Mouse (Mus musculus): ENCODE results near the gene Prl. TPM values are rescaled to one million over a fixed set of nuclear protein-coding genes. Genes with fewer than 3 reads are reported as not detected.
A peak's percentile ranks its signal among the peaks of the same experiment; 100 is the strongest.

The Prl gene
- polyA plus RNA-seq, 1 experiment, result not detected

DNA sequence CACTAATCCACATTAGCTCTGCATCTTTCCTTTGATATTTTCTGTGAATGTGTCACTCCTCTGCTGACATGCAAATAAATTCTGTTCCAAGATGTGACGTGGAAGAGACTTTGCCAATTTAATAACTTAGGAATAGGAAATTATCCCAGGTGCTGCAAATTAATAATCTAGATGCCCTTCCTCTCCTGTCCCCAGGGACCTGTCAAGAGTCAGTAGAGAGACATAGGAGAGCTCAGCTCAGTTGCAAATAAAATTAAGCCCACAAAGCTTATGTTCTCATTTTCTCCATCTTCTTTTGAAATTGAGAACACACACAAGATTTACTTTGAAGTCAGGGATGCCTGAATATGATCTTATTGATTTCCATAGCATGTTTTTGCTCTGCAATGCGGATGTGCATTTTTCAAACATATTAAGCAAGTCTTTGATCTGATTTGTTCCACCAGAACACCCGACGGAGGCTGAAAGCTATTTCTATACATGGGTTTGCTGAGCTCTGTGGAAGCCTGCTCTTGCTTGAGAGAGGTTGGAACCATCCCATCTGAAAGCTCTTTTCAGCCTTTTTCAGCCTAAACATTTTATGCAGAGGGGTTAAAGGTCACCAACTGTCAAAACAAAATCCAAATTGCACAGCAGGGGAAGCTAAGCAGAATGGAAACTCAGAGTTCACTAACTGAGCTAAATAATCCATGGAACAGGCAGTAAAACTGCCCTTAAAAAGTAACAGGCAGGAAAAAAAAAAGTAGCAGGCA, 26.1 kb upstream of the Prl start:
- H3K4me2 ChIP-seq (ENCODE audit: low read depth), result no peak overlapping the region
- H3K4me3 ChIP-seq, result no peak overlapping the region
- H3K36me3 ChIP-seq (ENCODE audit: control insufficient read depth, insufficient read depth), result no peaks in the 10 kb centered on the region
- H3ac ChIP-seq (ENCODE audit: control insufficient read depth, insufficient read length), result no peak overlapping the region
- TF ChIP-seq POLR2AphosphoS2 (IDR thresholded peaks at IDR 0.05; ENCODE audit: insufficient read length, low read depth) (no peak), SRF (IDR thresholded peaks at IDR 0.05; ENCODE audit: control insufficient read depth, insufficient read length, low read depth) (no peak), POLR2A (IDR thresholded peaks at IDR 0.05; ENCODE audit: insufficient read length, low read depth) (no peak), CEBPB (IDR thresholded peaks at IDR 0.05; ENCODE audit: insufficient read depth, poor library complexity, severe bottlenecking) (no peak), MAX (IDR thresholded peaks at IDR 0.05; ENCODE audit: low read depth) (no peak), TCF3 (IDR thresholded peaks at IDR 0.05; ENCODE audit: insufficient read length, low read depth) (no peak), USF1 (IDR thresholded peaks at IDR 0.05; ENCODE audit: low read depth) (no peak), E2F4 (IDR thresholded peaks at IDR 0.05; ENCODE audit: insufficient read depth) (no peak), MYOD1 (IDR thresholded peaks at IDR 0.05; ENCODE audit: control insufficient read depth in 1 of 3, insufficient read length in 2 of 3, low read depth in 2 of 3) (no peak), REST (IDR thresholded peaks at IDR 0.05; ENCODE audit: insufficient read depth, insufficient read length) (no peak)
- H3K27me3 ChIP-seq (ENCODE audit: control insufficient read depth, insufficient read depth, insufficient read length), result no peaks in the 10 kb centered on the region
- no peaks in the 10 kb centered on the region for H3K79me2 ChIP-seq (ENCODE audit: control insufficient read depth, insufficient read depth)

DNA sequence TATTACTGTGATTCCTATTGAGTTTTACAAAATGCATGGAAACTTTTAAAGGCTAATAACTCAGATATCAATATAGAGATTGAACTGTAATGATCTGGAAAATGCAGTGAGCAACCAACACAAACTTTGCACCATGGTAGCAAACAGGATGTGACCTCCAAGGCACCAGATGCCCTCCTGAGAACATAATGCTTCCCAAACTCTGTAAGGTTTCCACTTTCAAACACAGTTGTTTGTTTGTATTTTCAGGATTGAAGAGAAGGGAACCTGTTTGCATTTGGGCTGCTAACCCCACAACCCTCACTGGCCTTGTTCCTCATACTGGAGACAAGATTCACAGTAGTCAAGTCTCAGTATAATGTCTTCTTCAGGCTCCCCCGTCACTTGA, 25.5 kb upstream of the Prl start:
- no peak overlapping the region for H3K4me2 ChIP-seq (ENCODE audit: low read depth)
- no peaks in the 10 kb centered on the region for H3K27me3 ChIP-seq (ENCODE audit: control insufficient read depth, insufficient read depth, insufficient read length)
- no peaks in the 10 kb centered on the region for H3K36me3 ChIP-seq (ENCODE audit: control insufficient read depth, insufficient read depth)
- H3ac ChIP-seq (ENCODE audit: control insufficient read depth, insufficient read length), result no peak overlapping the region
- no peak for TF ChIP-seq MAX (IDR thresholded peaks at IDR 0.05; ENCODE audit: low read depth)
- no peak for TF ChIP-seq E2F4 (IDR thresholded peaks at IDR 0.05; ENCODE audit: insufficient read depth)
- no peak for TF ChIP-seq CEBPB (IDR thresholded peaks at IDR 0.05; ENCODE audit: insufficient read depth, poor library complexity, severe bottlenecking)
- no peak for TF ChIP-seq POLR2AphosphoS2 (IDR thresholded peaks at IDR 0.05; ENCODE audit: insufficient read length, low read depth)
- TF ChIP-seq SRF (IDR thresholded peaks at IDR 0.05; ENCODE audit: control insufficient read depth, insufficient read length, low read depth), result no peak
- TF ChIP-seq TCF12 (IDR thresholded peaks at IDR 0.05; ENCODE audit: insufficient read depth, poor library complexity, severe bottlenecking), result no peak
- no peaks in the 10 kb centered on the region for H3K79me2 ChIP-seq (ENCODE audit: control insufficient read depth, insufficient read depth)
- H3K4me3 ChIP-seq, result no peak overlapping the region

DNA sequence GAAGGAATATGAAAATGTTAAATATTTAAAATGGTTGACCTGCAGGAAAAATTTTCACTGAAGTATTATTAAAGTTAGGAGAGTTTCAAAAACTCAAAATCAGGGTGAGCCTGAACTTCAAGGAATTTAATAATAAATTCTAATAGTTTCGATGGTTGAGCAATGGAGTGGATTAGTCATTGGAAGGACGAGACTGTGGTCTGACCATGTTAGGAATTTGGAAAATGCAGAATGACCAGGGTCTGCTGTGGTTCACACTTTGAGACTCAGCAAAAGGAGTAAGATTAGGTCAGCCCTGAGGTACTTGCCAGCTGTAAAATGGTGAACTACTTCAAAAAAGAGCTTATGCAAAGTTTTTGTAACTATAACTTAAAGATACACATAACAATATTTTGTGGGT, 24.4 kb upstream of the Prl start:
- TF ChIP-seq TCF3 (IDR thresholded peaks at IDR 0.05; ENCODE audit: insufficient read length, low read depth), result no peak
- TF ChIP-seq POLR2A (IDR thresholded peaks at IDR 0.05; ENCODE audit: insufficient read length, low read depth), result no peak
- TF ChIP-seq E2F4 (IDR thresholded peaks at IDR 0.05; ENCODE audit: insufficient read depth), result no peak
- TF ChIP-seq POLR2AphosphoS2 (IDR thresholded peaks at IDR 0.05; ENCODE audit: insufficient read length, low read depth), result no peak
- peak; percentile 95 for TF ChIP-seq CEBPB (IDR thresholded peaks at IDR 0.05; ENCODE audit: insufficient read depth, poor library complexity, severe bottlenecking)
- TF ChIP-seq USF1 (IDR thresholded peaks at IDR 0.05; ENCODE audit: low read depth), result no peak
- no peak overlapping the region for H3K4me2 ChIP-seq (ENCODE audit: low read depth)
- no peak overlapping the region for H3K4me3 ChIP-seq
- H3K27me3 ChIP-seq (ENCODE audit: control insufficient read depth, insufficient read depth, insufficient read length), result no peaks in the 10 kb centered on the region
- no peak overlapping the region for H3ac ChIP-seq (ENCODE audit: control insufficient read depth, insufficient read length)
- H3K79me2 ChIP-seq (ENCODE audit: control insufficient read depth, insufficient read depth), result no peaks in the 10 kb centered on the region
- H3K36me3 ChIP-seq (ENCODE audit: control insufficient read depth, insufficient read depth), result no peaks in the 10 kb centered on the region

DNA sequence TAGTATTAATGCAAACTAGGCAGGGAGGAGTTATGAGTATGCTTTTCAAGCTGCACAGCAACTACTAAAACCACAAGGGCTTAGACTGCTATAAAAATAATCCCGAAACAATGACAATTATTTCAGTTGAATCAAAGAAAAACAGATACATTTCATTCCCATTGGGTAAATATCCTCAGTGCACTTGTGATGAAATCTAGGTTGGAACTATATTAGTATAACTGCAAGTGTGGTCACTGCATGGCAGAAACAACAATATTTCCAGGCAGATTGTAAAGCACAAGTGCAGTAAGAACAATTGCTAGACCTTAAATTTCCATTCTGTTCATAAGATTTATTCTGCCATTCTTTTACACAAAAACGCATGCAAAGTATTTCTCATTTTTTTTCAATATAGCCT, 15.2 kb upstream of the Prl start:
- Histone ChIP-seq H3K79me2 (ENCODE audit: control insufficient read depth, insufficient read depth) (no peaks in the 10 kb centered on the region), H3K4me3 (no peak overlapping the region), H3K27me3 (ENCODE audit: control insufficient read depth, insufficient read depth, insufficient read length) (no peaks in the 10 kb centered on the region), H3ac (ENCODE audit: control insufficient read depth, insufficient read length) (no peak overlapping the region), H3K4me2 (ENCODE audit: low read depth) (peak overlapping the region; percentile 31), H3K36me3 (ENCODE audit: control insufficient read depth, insufficient read depth) (no peaks in the 10 kb centered on the region)
- peak; percentile 74; the same call in 1 of the 2 replicates for TF ChIP-seq CEBPB (IDR thresholded peaks at IDR 0.05; ENCODE audit: insufficient read depth, poor library complexity, severe bottlenecking)
- no peak for TF ChIP-seq MYOG (IDR thresholded peaks at IDR 0.05; ENCODE audit: control insufficient read depth in 1 of 3, insufficient read depth in 1 of 3, insufficient read length in 2 of 3, low read depth in 2 of 3)
- no peak for TF ChIP-seq MYOD1 (IDR thresholded peaks at IDR 0.05; ENCODE audit: control insufficient read depth in 1 of 3, insufficient read length in 2 of 3, low read depth in 2 of 3)

DNA sequence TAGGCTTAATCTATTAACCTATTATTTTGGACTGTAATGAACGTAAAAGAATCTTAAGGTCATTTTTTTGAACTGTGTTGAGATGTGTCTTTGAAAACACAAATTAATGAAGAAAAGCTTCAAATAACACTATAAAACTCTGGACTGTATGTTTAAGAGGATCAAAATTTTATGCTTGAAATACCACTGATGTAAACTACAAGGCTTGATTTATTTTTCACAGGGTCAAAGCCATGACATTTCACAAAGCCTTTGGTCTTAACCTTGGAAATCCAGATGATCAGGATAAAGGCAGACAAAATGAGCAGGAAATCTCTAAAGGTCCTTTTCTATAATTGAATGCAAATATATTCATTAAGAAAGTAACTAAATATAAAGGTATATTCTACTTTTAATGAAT, 14.0 kb upstream of the Prl start:
- Histone ChIP-seq H3ac (ENCODE audit: control insufficient read depth, insufficient read length) (no peak overlapping the region), H3K4me3 (no peak overlapping the region), H3K27me3 (ENCODE audit: control insufficient read depth, insufficient read depth, insufficient read length) (no peaks in the 10 kb centered on the region), H3K4me2 (ENCODE audit: low read depth) (no peak overlapping the region), H3K79me2 (ENCODE audit: control insufficient read depth, insufficient read depth) (no peaks in the 10 kb centered on the region), H3K36me3 (ENCODE audit: control insufficient read depth, insufficient read depth) (no peaks in the 10 kb centered on the region)
- TF ChIP-seq E2F4 (IDR thresholded peaks at IDR 0.05; ENCODE audit: insufficient read depth), result no peak
- no peak for TF ChIP-seq SRF (IDR thresholded peaks at IDR 0.05; ENCODE audit: control insufficient read depth, insufficient read length, low read depth)
- no peak for TF ChIP-seq CEBPB (IDR thresholded peaks at IDR 0.05; ENCODE audit: insufficient read depth, poor library complexity, severe bottlenecking)
- no peak for TF ChIP-seq USF1 (IDR thresholded peaks at IDR 0.05; ENCODE audit: low read depth)
- TF ChIP-seq MYOD1 (IDR thresholded peaks at IDR 0.05; ENCODE audit: control insufficient read depth in 1 of 3, insufficient read length in 2 of 3, low read depth in 2 of 3), result no peak
- TF ChIP-seq POLR2AphosphoS2 (IDR thresholded peaks at IDR 0.05; ENCODE audit: insufficient read length, low read depth), result no peak
- TF ChIP-seq REST (IDR thresholded peaks at IDR 0.05; ENCODE audit: insufficient read depth, insufficient read length), result no peak
- no peak for TF ChIP-seq MAX (IDR thresholded peaks at IDR 0.05; ENCODE audit: low read depth)
- no peak for TF ChIP-seq TCF12 (IDR thresholded peaks at IDR 0.05; ENCODE audit: insufficient read depth, poor library complexity, severe bottlenecking)
- TF ChIP-seq TCF3 (IDR thresholded peaks at IDR 0.05; ENCODE audit: insufficient read length, low read depth), result no peak
- TF ChIP-seq MYOG (IDR thresholded peaks at IDR 0.05; ENCODE audit: control insufficient read depth in 1 of 3, insufficient read depth in 1 of 3, insufficient read length in 2 of 3, low read depth in 2 of 3), result no peak
- no peak for TF ChIP-seq POLR2A (IDR thresholded peaks at IDR 0.05; ENCODE audit: insufficient read length, low read depth)
